Mouse (Mus musculus) limb, embryonic 15.5 days (tissue): ENCODE data around the gene Ttc30b. TPM values are rescaled to one million over a fixed set of nuclear protein-coding genes. Genes with fewer than 3 reads are reported as not detected.

Experiments
- ATAC-seq: fragments of 200-750 bp; cut with Nextera tagmentation; 2 replicates; pipeline ENCODE4 v1.8.0; 2017; ENCODE audit warnings: low read depth, moderate TSS enrichment; ENCODE audit not compliant: insufficient number of reproducible peaks, low FRiP score, low TSS enrichment
- H3K27ac ChIP-seq: fragments of 300-500 bp; sonication (generic); 2 replicates; pipeline ENCODE4 v1.5.1; 2015; ENCODE audit warnings: moderate library complexity, mild to moderate bottlenecking, inconsistent platforms
- H3K27me3 ChIP-seq: fragments of 300-500 bp; sonication (generic); 2 replicates; pipeline ENCODE4 v1.6.1; 2015; ENCODE audit warnings: inconsistent platforms
- H3K36me3 ChIP-seq: fragments of 300-500 bp; sonication (generic); 2 replicates; pipeline ENCODE4 v1.6.1; 2015; ENCODE audit warnings: inconsistent platforms
- H3K4me1 ChIP-seq: fragments of 300-500 bp; sonication (generic); 2 replicates; pipeline ENCODE4 v1.6.1; 2015; ENCODE audit warnings: inconsistent platforms
- H3K4me2 ChIP-seq: fragments of 300-500 bp; sonication (generic); 2 replicates; pipeline ENCODE4 v1.6.1; 2015; ENCODE audit warnings: mild to moderate bottlenecking, inconsistent platforms
- H3K4me3 ChIP-seq: fragments of 300-500 bp; sonication (generic); 2 replicates; pipeline ENCODE4 v1.5.1; 2015; ENCODE audit warnings: mild to moderate bottlenecking, inconsistent platforms
- H3K9ac ChIP-seq: fragments of 300-500 bp; sonication (generic); 2 replicates; pipeline ENCODE4 v1.6.1; 2015; ENCODE audit warnings: inconsistent platforms
- H3K9me3 ChIP-seq: fragments of 300-500 bp; sonication (generic); 2 replicates; pipeline ENCODE4 v1.6.1; 2016; ENCODE audit warnings: inconsistent platforms
- WGBS: fragments of 180-500 bp; shearing (Covaris S2); methylation state at CpG from one replicate; pipeline ENCODE4 v1.1.7; 2015; 5-methylcytosine and 5-hydroxymethylcytosine counted together
- polyA plus RNA-seq: library from polyadenylated mRNA; unstranded; fragments of >200 nt; fragmentation: Nextera tagmentation; extraction: Ambion mirVana; gene quantifications from 2 replicates; pipeline ENCODE4 v1.2.1, GENCODE M21; 2015

The Ttc30b gene
- polyA plus RNA-seq, 1 experiment from 2014 or later: 12.8 TPM

GRCm38 (mm10) chr2:75895711-75896110 is 42.7 kb downstream of the Ttc30b start:
- ATAC-seq: no peak
- Histone ChIP-seq H3K9ac (no peak overlapping the region), H3K4me2 (no peak overlapping the region), H3K4me1 (no peaks in the 10 kb centered on the region), H3K9me3 (no peaks in the 10 kb centered on the region), H3K4me3 (no peak overlapping the region), H3K36me3 (peaks cover 7% of the 10 kb centered on the region), H3K27ac (no peak overlapping the region), H3K27me3 (no peaks in the 10 kb centered on the region)
- 62% methylated on average over 5 of the region's 5 CpGs for WGBS

GRCm38 (mm10) chr2:75891981-75892380 is 46.4 kb downstream of the Ttc30b start:
- peaks cover 7% of the 10 kb centered on the region; the same call in 1 of the 2 replicates for H3K36me3 ChIP-seq
- no peak for ATAC-seq
- no peak overlapping the region for H3K27ac ChIP-seq
- H3K4me3 ChIP-seq: no peak overlapping the region
- H3K4me1 ChIP-seq: no peaks in the 10 kb centered on the region
- H3K27me3 ChIP-seq: no peaks in the 10 kb centered on the region
- no peak overlapping the region for H3K4me2 ChIP-seq
- H3K9me3 ChIP-seq: no peaks in the 10 kb centered on the region
- 45% methylated on average over 4 of the region's 4 CpGs for WGBS
- no peak overlapping the region for H3K9ac ChIP-seq

Other genes starting within 250 kb of the Ttc30b start
- gene Nfe2l2, start 233.9 kb downstream of the Ttc30b start, polyA plus RNA-seq: 40.7 and 45.2 TPM in 2 replicates
- gene Agps, start 106.4 kb downstream of the Ttc30b start, polyA plus RNA-seq: 22.3 and 23.3 TPM in 2 replicates
- 0.18 and 0.30 TPM in 2 replicates for gene Ttc30a2, start 39.6 kb upstream of the Ttc30b start, polyA plus RNA-seq
- gene Ttc30a1, start 43.4 kb upstream of the Ttc30b start, polyA plus RNA-seq: 6.0 and 6.3 TPM in 2 replicates